Mouse (Mus musculus): ENCODE measurements around the gene Cds2.

DNA sequence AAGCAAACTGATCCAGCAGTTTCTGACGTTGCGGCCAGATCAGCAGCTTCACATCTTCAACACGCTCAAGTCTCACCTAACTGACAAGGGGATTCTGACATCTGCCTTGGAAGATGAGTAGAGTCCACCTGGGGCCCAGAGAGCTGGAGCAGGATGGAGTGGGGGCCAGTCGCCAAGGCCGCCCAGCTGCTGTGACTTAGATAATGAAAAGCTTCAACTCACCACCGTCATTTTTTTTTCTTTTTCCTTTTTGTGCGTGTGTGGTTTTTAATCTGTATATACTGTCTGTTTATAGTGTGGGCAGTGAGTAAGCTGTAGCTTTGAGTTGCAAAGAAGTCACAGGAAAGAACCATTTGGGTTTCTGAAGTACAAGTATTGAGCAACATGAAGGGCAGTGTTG is 42.2 kb downstream of the Cds2 start:
- TF ChIP-seq POLR2A (IDR thresholded peaks at IDR 0.05; ENCODE audit: insufficient read length, low read depth) (no peak), E2F4 (IDR thresholded peaks at IDR 0.05; ENCODE audit: insufficient read depth) (no peak), MAX (IDR thresholded peaks at IDR 0.05; ENCODE audit: low read depth) (no peak), USF1 (IDR thresholded peaks at IDR 0.05; ENCODE audit: low read depth) (no peak), POLR2AphosphoS2 (IDR thresholded peaks at IDR 0.05; ENCODE audit: insufficient read length, low read depth) (no peak), MYOD1 (IDR thresholded peaks at IDR 0.05; ENCODE audit: control insufficient read depth in 1 of 3, insufficient read length in 2 of 3, low read depth in 2 of 3) (no peak)
